Mouse (Mus musculus): ENCODE data around the gene Slbp. TPM values are rescaled to one million over a fixed set of nuclear protein-coding genes. Genes with fewer than 3 reads are reported as not detected.

Gene Slbp
- polyA plus RNA-seq, 1 experiment from 2014 or later, result 77.3 TPM

DNA sequence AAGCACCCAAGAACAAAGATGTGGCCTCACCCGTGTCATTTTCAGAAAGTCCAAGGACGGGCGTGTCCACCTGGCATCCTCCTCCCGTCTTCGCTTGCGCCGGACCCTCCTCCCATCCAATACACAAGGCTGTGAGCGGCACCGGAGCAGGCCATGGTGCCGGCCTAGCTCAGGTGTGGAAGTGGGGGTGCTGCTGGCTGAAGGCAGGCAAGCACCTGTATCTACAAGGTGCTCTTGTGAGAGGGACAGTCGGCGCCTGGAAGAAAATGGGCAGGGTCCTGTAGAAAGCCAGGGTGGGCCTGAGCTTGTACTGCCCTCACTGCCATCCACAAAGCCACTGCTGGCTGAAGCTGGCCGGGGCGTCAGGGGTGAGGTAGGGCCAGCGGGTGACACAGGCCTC, 44.9 kb downstream of the Slbp start:
- ChIA-PET CTCF (interaction anchor here (1.0 to 1.4 kb wide), 2 partner anchors 14 to 18 kb away, joined by 3 to 4 read pairs; no protein-coding TSS in a partner anchor), POLR2A (interaction anchor here (1.2 kb wide), 1 partner anchor 47 kb away, joined by 5 read pairs; no protein-coding TSS in a partner anchor)
- in situ Hi-C loops (cut with MboI; ENCODE audit: low pct_unique_long_range_greater_than_20kb), result no loop called here
- TF ChIP-seq CTCF (IDR thresholded peaks at IDR 0.05), result no peak
- DNase-seq (ENCODE audit: low read depth, low spot score), result no peak
- no peaks in the 10 kb centered on the region for H3K27me3 ChIP-seq
- no peak for ATAC-seq

DNA sequence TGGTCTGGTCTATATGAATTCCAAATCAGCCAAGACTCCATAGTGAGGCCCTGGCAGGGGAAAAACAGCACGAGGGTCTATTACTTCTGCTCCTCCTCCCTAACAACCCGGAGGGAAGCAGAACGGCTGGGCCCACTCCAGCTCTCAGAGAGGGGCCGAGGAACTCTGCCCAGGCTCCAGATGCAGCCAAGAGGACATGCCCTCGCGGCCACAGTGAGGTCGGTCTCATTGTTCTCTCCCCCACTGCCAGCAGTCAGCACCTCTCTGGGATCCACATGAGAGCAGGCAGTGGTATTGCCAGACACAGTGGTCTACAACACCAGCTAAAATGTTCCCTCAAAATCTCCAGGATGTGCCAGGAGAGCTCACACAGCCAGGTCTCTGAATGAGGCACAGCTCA, 45.7 kb downstream of the Slbp start:
- in situ Hi-C loops (cut with MboI; ENCODE audit: low pct_unique_long_range_greater_than_20kb), result no loop called here
- no peak for ATAC-seq
- no peaks in the 10 kb centered on the region for H3K27me3 ChIP-seq
- ChIA-PET CTCF (interaction anchor here (1.4 kb wide), 1 partner anchor 17 kb away, joined by 4 read pairs; no protein-coding TSS in a partner anchor), POLR2A (interaction anchor here (1.2 kb wide), 1 partner anchor 48 kb away, joined by 5 read pairs; no protein-coding TSS in a partner anchor)
- no peak for DNase-seq (ENCODE audit: low read depth, low spot score)
- no peak for TF ChIP-seq CTCF (IDR thresholded peaks at IDR 0.05)

DNA sequence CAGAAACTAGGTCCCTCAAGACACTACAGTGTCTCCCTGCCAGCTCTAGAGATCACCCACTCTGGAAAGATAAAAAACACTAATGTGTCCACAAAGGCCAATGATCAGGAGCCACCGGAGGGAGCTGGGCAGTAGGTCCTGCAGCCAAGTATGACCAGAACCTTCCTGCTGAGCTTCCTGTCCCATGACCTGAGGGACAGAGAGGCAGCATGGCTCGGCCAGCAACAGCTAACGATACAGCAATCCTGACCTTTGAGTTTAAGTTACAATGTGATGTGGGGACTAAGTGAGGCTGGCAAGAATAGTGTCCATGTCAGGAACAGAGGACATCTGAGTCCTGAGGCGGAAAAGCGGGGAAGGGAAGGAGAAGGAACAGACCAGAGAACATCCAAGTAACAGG, 47.1 kb downstream of the Slbp start:
- no peak for DNase-seq (ENCODE audit: low read depth, low spot score)
- TF ChIP-seq CTCF (IDR thresholded peaks at IDR 0.05), result no peak
- ATAC-seq, result no peak
- CTCF ChIA-PET, result no interaction called here
- POLR2A ChIA-PET, result no interaction called here
- in situ Hi-C loops (cut with MboI; ENCODE audit: low pct_unique_long_range_greater_than_20kb), result no loop called here
- no peaks in the 10 kb centered on the region for H3K27me3 ChIP-seq

DNA sequence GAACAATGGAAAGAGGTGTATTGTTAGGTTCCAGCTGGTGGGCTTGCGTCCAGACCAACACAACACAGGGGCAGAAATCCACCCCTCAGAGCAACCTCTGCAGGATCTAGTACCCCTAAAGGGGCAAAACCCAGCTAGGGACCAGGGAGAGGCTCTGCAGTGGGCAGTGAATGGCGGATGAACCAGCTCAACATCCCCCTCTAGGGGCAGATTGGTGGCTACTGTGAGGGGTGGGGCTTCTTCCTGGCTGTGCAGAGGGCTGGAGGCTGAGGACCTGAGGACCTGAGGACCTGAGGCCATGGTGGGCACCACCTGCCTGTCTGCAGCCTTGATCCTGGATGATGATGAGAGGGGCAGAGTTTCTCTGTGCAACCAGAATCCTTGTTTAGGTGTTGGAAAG, 58.8 kb downstream of the Slbp start:
- ATAC-seq, result no peak
- H3K27me3 ChIP-seq, result no peaks in the 10 kb centered on the region
- CTCF ChIA-PET, result interaction anchor here (1.0 to 1.5 kb wide), 6 partner anchors 14 to 200 kb away, joined by 3 to 4 read pairs (median 3); no protein-coding TSS in a partner anchor
- POLR2A ChIA-PET, result no interaction called here
- in situ Hi-C loops (cut with MboI; ENCODE audit: low pct_unique_long_range_greater_than_20kb), result no loop called here
- TF ChIP-seq CTCF (IDR thresholded peaks at IDR 0.05), result no peak
- no peak for DNase-seq (ENCODE audit: low read depth, low spot score)

DNA sequence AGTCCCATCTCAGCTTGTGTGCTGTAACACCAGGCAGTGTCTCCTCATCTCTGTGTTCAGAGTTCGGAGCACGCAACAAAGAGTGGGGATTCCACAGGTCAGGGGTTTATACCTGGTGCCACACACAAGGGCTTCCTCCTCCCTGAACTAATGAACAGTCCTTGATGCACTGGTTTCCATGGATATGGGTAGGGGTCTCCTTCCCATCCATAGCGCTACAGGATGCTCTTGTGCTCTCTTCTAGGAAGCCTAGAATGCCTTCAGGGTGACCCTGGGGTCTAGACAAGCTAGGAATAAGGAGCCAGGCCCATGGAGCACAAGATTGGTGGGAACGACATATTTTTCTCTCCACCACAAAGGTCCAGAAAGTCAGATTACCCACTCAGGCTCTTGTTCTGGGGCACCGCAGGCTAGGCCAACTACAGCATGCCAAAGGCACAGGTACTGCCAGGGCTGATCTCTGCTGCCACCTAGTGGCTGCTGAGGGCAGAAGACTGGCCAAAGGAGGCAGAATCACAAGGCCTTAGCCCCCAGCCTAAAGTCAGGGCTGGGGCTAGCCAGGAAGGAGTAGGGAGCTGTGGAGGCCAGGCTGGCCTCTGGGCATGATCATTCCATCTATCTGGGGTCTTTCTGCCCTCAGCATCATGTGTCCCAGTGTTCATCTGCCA, 63.0 kb downstream of the Slbp start:
- CTCF ChIA-PET, result interaction anchor here (0.8 to 1.7 kb wide), 4 partner anchors 16 to 195 kb away, joined by 3 to 4 read pairs (median 4); no protein-coding TSS in a partner anchor
- POLR2A ChIA-PET, result no interaction called here
- DNase-seq (ENCODE audit: low read depth, low spot score) (no peak), ATAC-seq (peak; percentile 69)
- no peaks in the 10 kb centered on the region for H3K27me3 ChIP-seq
- peak; percentile 97 for TF ChIP-seq CTCF (IDR thresholded peaks at IDR 0.05)
- in situ Hi-C loops (cut with MboI; ENCODE audit: low pct_unique_long_range_greater_than_20kb), result no loop called here

DNA sequence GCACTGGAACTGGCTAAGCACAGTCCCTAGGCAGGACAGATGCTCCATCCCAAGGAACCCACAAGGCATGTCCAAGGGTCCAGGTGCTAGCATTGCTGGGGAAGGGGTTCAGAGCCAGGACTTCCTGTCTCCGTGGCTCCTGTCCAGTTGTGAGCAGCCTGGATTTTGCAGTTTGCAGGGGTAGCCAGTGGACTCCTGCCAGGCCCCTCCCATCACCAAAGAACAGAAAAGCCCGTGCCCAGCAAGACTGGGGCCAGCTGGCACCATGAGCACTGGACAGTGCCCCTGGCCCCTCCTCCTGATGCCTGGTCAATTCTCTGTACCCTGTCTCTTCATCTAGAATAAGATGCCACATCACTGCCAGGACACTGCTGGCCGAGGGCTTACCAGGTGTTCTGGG, 64.3 kb downstream of the Slbp start:
- CTCF ChIA-PET, result no interaction called here
- in situ Hi-C loops (cut with MboI; ENCODE audit: low pct_unique_long_range_greater_than_20kb), result no loop called here
- H3K27me3 ChIP-seq, result no peaks in the 10 kb centered on the region
- no peak for TF ChIP-seq CTCF (IDR thresholded peaks at IDR 0.05)
- DNase-seq (ENCODE audit: low read depth, low spot score) (no peak), ATAC-seq (no peak)
- POLR2A ChIA-PET, result no interaction called here

DNA sequence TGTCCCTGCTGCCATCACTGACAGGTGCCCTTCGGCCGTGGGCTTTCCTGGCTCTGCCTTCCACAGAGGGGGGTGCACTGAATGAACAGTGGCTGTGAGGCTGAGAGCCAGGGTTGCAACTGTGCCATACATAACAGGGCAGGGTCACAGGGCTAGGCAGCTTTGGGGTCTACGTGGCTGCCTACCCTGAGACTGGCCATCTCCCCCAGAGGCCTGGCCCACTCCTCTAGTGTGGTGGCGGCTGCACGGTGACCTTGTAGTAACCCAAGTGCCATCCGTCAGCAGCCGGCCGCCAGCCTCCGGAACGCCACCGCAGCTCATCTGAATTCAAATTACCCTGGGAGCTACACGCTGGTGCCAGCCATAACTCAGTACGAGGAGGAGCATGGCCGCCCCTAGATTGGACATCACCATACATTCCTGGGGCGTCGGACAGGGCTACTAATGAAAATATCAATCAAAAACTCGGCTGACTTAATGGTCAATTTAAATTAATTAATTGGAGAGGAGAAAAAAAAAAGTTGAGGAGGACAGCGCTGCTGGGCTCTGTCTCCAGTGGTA, 64.8 kb downstream of the Slbp start:
- in situ Hi-C loops (cut with MboI; ENCODE audit: low pct_unique_long_range_greater_than_20kb), result no loop called here
- ATAC-seq (no peak), DNase-seq (ENCODE audit: low read depth, low spot score) (no peak)
- no peaks in the 10 kb centered on the region for H3K27me3 ChIP-seq
- ChIA-PET POLR2A (interaction anchor here (0.6 kb wide), 1 partner anchor 351 kb away, joined by 3 read pairs; no protein-coding TSS in a partner anchor), CTCF (no interaction called here)
- no peak for TF ChIP-seq CTCF (IDR thresholded peaks at IDR 0.05)

Other genes starting within 250 kb of the Slbp start
- gene Nkx1-1, start 218.6 kb downstream of the Slbp start, polyA plus RNA-seq (2021), result not detected
- gene Fam53a, start 22.9 kb downstream of the Slbp start, polyA plus RNA-seq (2021), result 48.0 TPM
- gene Gm9903, start 22.6 kb downstream of the Slbp start, polyA plus RNA-seq (2021), result 0.56 TPM
- gene Tacc3, start 5.6 kb upstream of the Slbp start, polyA plus RNA-seq (2021), result 63.4 TPM
- 40.5 TPM for gene Tmem129, start 5.8 kb upstream of the Slbp start, polyA plus RNA-seq (2021)
- gene Fgfr3, start 69.1 kb upstream of the Slbp start, polyA plus RNA-seq (2021), result 3.7 TPM
- 64.9 TPM for gene Letm1, start 130.2 kb upstream of the Slbp start, polyA plus RNA-seq (2021)
- 69.6 TPM for gene Nsd2, start 168.2 kb upstream of the Slbp start, polyA plus RNA-seq (2021)

All from Patski (cell line).